Mouse (Mus musculus) C2C12 (cell line): Measurements from ENCODE around the gene Ndufa6.

Source experiments
- CEBPB ChIP-seq: IDR thresholded peaks from one replicate; pipeline ENCODE4 v1.6.1; 2011; ENCODE audit warnings: low read depth, mild to moderate bottlenecking, control low read depth, moderate library complexity
- CTCF ChIP-seq: IDR thresholded peaks from one replicate; pipeline ENCODE4 v1.5.1; 2011; ENCODE audit not compliant: control insufficient read depth, insufficient read depth, insufficient read length
- MAX ChIP-seq: IDR thresholded peaks from one replicate; pipeline ENCODE4 v1.6.1; 2011; ENCODE audit warnings: mild to moderate bottlenecking, control low read depth
- MYOD1 ChIP-seq: IDR thresholded peaks from one replicate; pipeline ENCODE4 v1.6.1; 2011; ENCODE audit warnings: low read depth; ENCODE audit not compliant: control insufficient read depth, insufficient read length
- MYOG ChIP-seq: IDR thresholded peaks from one replicate; pipeline ENCODE4 v1.6.1; 2011; ENCODE audit not compliant: control insufficient read depth, insufficient read length; ENCODE audit errors: extremely low read depth
- USF1 ChIP-seq: IDR thresholded peaks from one replicate; pipeline ENCODE4 v1.6.1; 2011; ENCODE audit warnings: low read depth, mild to moderate bottlenecking, control low read depth, moderate library complexity

DNA sequence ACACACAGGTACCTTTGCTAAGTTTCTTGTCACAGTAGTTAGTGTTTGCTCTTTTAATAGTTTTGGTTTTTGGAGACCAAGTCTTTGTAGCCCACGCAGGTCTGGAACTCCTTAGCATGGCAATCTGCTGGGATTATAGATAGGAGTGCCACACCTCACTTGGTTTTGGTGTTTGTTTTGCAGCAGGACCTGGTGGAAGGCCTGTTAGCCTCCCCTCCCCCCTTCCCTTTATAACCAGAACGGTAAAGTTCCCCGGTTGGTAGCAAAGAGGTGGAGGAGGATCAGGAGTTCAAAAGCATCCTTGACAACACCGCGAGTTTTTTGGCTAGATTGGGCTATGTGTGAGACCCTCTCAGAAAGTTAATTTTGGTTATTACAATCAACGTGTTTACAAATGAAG is 9.2 kb downstream of the Ndufa6 start:
- TF ChIP-seq CTCF (no peak), MAX (no peak), USF1 (no peak), MYOD1 (no peak), MYOG (no peak), CEBPB (no peak)
